Mouse (Mus musculus) lung, adult 2 months (tissue): ENCODE results near the gene Eps8l1.

Source experiments
- CTCF ChIP-seq: fragments of 200-500 bp; IDR thresholded peaks from 2 replicates; pipeline ENCODE4 v1.5.1; 2011; ENCODE audit warnings: mild to moderate bottlenecking, low read length, control low read depth; ENCODE audit not compliant: insufficient read depth
- POLR2A ChIP-seq: fragments of 200-500 bp; IDR thresholded peaks from 2 replicates; pipeline ENCODE4 v1.6.1; 2011; ENCODE audit warnings: low read depth, mild to moderate bottlenecking, control low read depth, low read length, borderline replicate concordance; ENCODE audit errors: extremely low read depth

DNA sequence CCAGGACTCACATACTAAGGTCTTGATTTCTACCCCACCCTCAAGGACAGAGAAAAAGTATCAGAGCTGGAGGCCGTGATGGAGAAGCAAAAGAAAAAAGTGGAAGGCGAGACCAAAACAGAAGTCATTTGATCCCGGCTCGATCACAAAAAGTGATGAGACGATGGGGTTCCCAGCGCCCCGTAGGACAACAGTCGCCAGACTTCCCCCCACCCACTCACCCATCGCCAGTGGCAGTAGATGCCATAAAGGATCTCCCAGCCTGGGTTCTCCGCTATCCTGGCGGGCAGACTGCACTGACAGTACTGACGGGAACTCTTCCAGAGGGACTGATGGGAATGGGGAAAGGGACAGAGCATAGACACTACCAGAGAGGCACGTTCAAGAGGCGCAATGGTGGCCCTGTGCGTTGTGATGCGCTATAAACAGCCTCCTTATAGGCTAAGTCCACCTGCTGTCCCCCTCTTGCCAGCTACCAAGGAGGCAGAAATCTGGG is 18.4 kb downstream of the Eps8l1 start:
- TF ChIP-seq CTCF (no peak), POLR2A (no peak)
